Mouse (Mus musculus) liver, embryonic 14 days (tissue): ENCODE data around the gene Ddx39b. TPM values are rescaled to one million over a fixed set of nuclear protein-coding genes. Genes with fewer than 3 reads are reported as not detected.

ENCODE experiments used
- polyA plus RNA-seq: library from polyadenylated mRNA; depleted of rRNA; stranded (reverse); fragments of >200 nt; gene quantifications from 2 replicates; pipeline ENCODE4 v1.2.3, GENCODE M21; 2012; rRNA removed

The Ddx39b gene
- 174 and 208 TPM in 2 replicates for polyA plus RNA-seq

GRCm38 (mm10) chr17:35241305-35242014 is at the start of gene Ddx39b:
Gene Ddx39b, plus strand, starts transcription at chr17:35241746.

GRCm38 (mm10) chr17:35193881-35194843 is 47.4 kb upstream of the Ddx39b start, which contains the start of gene Ltb:
Gene Ltb, plus strand, starts transcription at chr17:35194439.

GRCm38 (mm10) chr17:35201787-35202186 is 39.8 kb upstream of the Ddx39b start, which contains the start of gene Tnf:
Gene Tnf, minus strand, starts transcription at chr17:35202007.

GRCm38 (mm10) chr17:35204494-35205379 is 36.8 kb upstream of the Ddx39b start, which contains the start of gene Lta:
Gene Lta, minus strand, starts transcription at chr17:35205351.

GRCm38 (mm10) chr17:35220156-35220952 is 21.2 kb upstream of the Ddx39b start, which contains the start of gene Gm16181:
Gene Gm16181, plus strand, starts transcription at chr17:35220834.

GRCm38 (mm10) chr17:35233114-35233980 is 8.2 kb upstream of the Ddx39b start, which contains the start of gene Atp6v1g2:
Gene Atp6v1g2, plus strand, starts transcription at chr17:35233660.

GRCm38 (mm10) chr17:35235614-35236389 is 5.7 kb upstream of the Ddx39b start, which contains the start of gene Nfkbil1:
Gene Nfkbil1, minus strand, starts transcription at chr17:35235792.

GRCm38 (mm10) chr17:35262664-35263522 is 21.3 kb downstream of the Ddx39b start, which contains the start of gene H2-D1:
Gene H2-D1, plus strand, starts transcription at chr17:35262730.

Other genes with a start within 250 kb of the Ddx39b start
- 58.0 and 65.7 TPM in 2 replicates for gene Vars, start 240.8 kb upstream of the Ddx39b start, polyA plus RNA-seq
- gene Vwa7, start 225.2 kb upstream of the Ddx39b start, polyA plus RNA-seq: 0.12 and 0.20 TPM in 2 replicates
- gene Sapcd1, start 213.7 kb upstream of the Ddx39b start, polyA plus RNA-seq: 2.0 TPM in 2 replicates
- 3.3 and 4.1 TPM in 2 replicates for gene Msh5, start 195.0 kb upstream of the Ddx39b start, polyA plus RNA-seq
- 70.1 and 85.9 TPM in 2 replicates for gene Clic1, start 191.8 kb upstream of the Ddx39b start, polyA plus RNA-seq
- gene Ddah2, start 182.7 kb upstream of the Ddx39b start, polyA plus RNA-seq: 11.1 and 13.5 TPM in 2 replicates
- 0.21 and 0.24 TPM in 2 replicates for gene Ly6g6c, start 176.4 kb upstream of the Ddx39b start, polyA plus RNA-seq
- 1.8 and 2.7 TPM in 2 replicates for gene Mpig6b, start 175.6 kb upstream of the Ddx39b start, polyA plus RNA-seq
- gene Ly6g6e, start 164.8 kb upstream of the Ddx39b start, polyA plus RNA-seq: 0.03 and 0.15 TPM in 2 replicates
- gene Ly6g6d, start 163.7 kb upstream of the Ddx39b start, polyA plus RNA-seq: 0.66 and 0.76 TPM in 2 replicates
- gene Ly6g6f, start 156.1 kb upstream of the Ddx39b start, polyA plus RNA-seq: 4.6 TPM in 2 replicates
- gene Abhd16a, start 152.5 kb upstream of the Ddx39b start, polyA plus RNA-seq: 25.1 and 29.0 TPM in 2 replicates
- not detected in 2 replicates for gene Ly6g5c, start 133.5 kb upstream of the Ddx39b start, polyA plus RNA-seq
- gene Ly6g5b, start 126.3 kb upstream of the Ddx39b start, polyA plus RNA-seq: 0.42 and 0.67 TPM in 2 replicates
- gene Gpank1, start 120.3 kb upstream of the Ddx39b start, polyA plus RNA-seq: 9.1 and 10.2 TPM in 2 replicates
- gene Csnk2b, start 119.7 kb upstream of the Ddx39b start, polyA plus RNA-seq: 76.9 and 86.4 TPM in 2 replicates
- 1.2 and 1.6 TPM in 2 replicates for gene D17H6S53E, start 115.4 kb upstream of the Ddx39b start, polyA plus RNA-seq
- gene Apom, start 109.7 kb upstream of the Ddx39b start, polyA plus RNA-seq: 296 and 349 TPM in 2 replicates
- 40.6 and 45.5 TPM in 2 replicates for gene Bag6, start 106.6 kb upstream of the Ddx39b start, polyA plus RNA-seq
- gene Prrc2a, start 76.8 kb upstream of the Ddx39b start, polyA plus RNA-seq: 48.0 and 59.1 TPM in 2 replicates
- gene Aif1, start 65.7 kb upstream of the Ddx39b start, polyA plus RNA-seq: 9.0 and 9.2 TPM in 2 replicates
- gene Lst1, start 53.3 kb upstream of the Ddx39b start, polyA plus RNA-seq: 21.0 and 28.7 TPM in 2 replicates
- 0.53 and 0.76 TPM in 2 replicates for gene Ltb, start 47.3 kb upstream of the Ddx39b start, polyA plus RNA-seq
- 0.33 and 0.48 TPM in 2 replicates for gene Tnf, start 39.7 kb upstream of the Ddx39b start, polyA plus RNA-seq
- gene Lta, start 36.4 kb upstream of the Ddx39b start, polyA plus RNA-seq: 0.03 and 0.09 TPM in 2 replicates
- gene Gm16181, start 20.9 kb upstream of the Ddx39b start, polyA plus RNA-seq: 0.10 TPM in 1 of 2 replicates, not detected in the other
- gene Atp6v1g2, start 8.1 kb upstream of the Ddx39b start, polyA plus RNA-seq: 1.6 and 1.7 TPM in 2 replicates
- 3.6 and 4.1 TPM in 2 replicates for gene Nfkbil1, start 6.0 kb upstream of the Ddx39b start, polyA plus RNA-seq
- 35.7 and 45.9 TPM in 2 replicates for gene H2-D1, start 21.0 kb downstream of the Ddx39b start, polyA plus RNA-seq
- gene H2-Q1, start 78.7 kb downstream of the Ddx39b start, polyA plus RNA-seq: 0.50 and 0.63 TPM in 2 replicates
- gene H2-Q2, start 100.5 kb downstream of the Ddx39b start, polyA plus RNA-seq: 0.53 and 0.67 TPM in 2 replicates
- gene H2-Q4, start 137.9 kb downstream of the Ddx39b start, polyA plus RNA-seq: 6.6 and 6.8 TPM in 2 replicates
- gene H2-Q6, start 183.1 kb downstream of the Ddx39b start, polyA plus RNA-seq: 10.0 and 11.4 TPM in 2 replicates
- 20.5 and 21.9 TPM in 2 replicates for gene H2-Q7, start 197.4 kb downstream of the Ddx39b start, polyA plus RNA-seq
- 112 and 136 TPM in 2 replicates for gene H2-Q10, start 228.3 kb downstream of the Ddx39b start, polyA plus RNA-seq